Mouse (Mus musculus): ENCODE data around the gene Olfr810.

Olfr810 gene

GRCm38 (mm10) chr10:129794817-129795216 lies at the start of gene Olfr810:
Gene Olfr810, minus strand, starts transcription at chr10:129794917.
- DNase-seq (ENCODE audit: low spot score): no peak

- DNase-seq (ENCODE audit: low spot score): no peak
Measured at GRCm38 (mm10) chr10:129804296-129804695, 9.6 kb upstream of the Olfr810 start, which contains the start of gene Olfr811. Gene Olfr811, minus strand, starts transcription at chr10:129804396.

GRCm38 (mm10) chr10:129778123-129778522 lies 16.6 kb downstream of the Olfr810 start:
- no peak for DNase-seq (ENCODE audit: low spot score)

DNA sequence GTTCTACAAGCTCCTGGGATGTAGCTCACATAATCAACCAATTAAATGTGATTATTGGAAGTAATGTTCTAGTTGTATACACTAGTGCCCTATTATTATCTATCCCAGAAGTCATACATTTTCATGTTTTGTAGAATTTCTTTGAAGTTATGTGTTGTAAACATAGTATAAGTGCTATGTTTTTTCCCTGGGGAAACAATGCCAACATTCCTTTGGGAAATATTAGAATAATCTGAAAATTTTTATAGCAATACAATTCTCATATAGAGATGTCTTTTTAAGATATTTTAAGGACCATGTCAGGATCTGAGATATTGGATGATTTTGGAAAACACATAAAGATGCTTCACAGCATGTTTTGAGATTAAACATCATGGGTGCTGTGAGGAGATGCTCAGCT lies 20.4 kb downstream of the Olfr810 start, which contains the start of gene Olfr809:
Olfr809 (plus strand) TSS at position 301 of the 400 bp plus-strand sequence.
- DNase-seq (ENCODE audit: low spot score): no peak

GRCm38 (mm10) chr10:129765182-129765581 lies 29.5 kb downstream of the Olfr810 start, which contains the start of gene Olfr808:
Gene Olfr808, plus strand, starts transcription at chr10:129765482.
- no peak for DNase-seq (ENCODE audit: low spot score)

- DNase-seq (ENCODE audit: low spot score): no peak
Measured at GRCm38 (mm10) chr10:129757693-129758092, 37.0 kb downstream of the Olfr810 start, which contains the start of gene Olfr807. Gene Olfr807, minus strand, starts transcription at chr10:129757793.

DNA sequence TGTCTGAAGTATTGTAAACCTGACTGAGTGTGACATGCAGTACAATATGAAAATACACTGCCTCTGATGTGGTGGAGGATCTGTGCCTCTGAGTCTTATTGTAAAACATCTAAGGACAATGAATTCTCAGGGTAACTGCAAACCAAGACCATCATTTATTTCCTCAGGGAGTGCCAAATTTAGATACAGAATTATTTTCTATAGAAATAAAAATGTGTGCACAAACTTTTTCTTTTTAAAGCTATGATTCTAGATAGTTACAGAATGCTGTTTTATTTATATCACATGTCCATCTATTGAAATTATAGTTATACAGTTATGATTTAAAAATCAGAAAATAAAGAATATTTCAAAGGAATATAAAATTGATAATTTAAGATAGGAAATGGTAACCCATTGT lies 52.9 kb downstream of the Olfr810 start, which contains the start of gene Olfr806:
Olfr806 (minus strand) TSS at position 101 of the 400 bp plus-strand sequence.
- DNase-seq (ENCODE audit: low spot score): no peak
